In the genomic region with DNA sequence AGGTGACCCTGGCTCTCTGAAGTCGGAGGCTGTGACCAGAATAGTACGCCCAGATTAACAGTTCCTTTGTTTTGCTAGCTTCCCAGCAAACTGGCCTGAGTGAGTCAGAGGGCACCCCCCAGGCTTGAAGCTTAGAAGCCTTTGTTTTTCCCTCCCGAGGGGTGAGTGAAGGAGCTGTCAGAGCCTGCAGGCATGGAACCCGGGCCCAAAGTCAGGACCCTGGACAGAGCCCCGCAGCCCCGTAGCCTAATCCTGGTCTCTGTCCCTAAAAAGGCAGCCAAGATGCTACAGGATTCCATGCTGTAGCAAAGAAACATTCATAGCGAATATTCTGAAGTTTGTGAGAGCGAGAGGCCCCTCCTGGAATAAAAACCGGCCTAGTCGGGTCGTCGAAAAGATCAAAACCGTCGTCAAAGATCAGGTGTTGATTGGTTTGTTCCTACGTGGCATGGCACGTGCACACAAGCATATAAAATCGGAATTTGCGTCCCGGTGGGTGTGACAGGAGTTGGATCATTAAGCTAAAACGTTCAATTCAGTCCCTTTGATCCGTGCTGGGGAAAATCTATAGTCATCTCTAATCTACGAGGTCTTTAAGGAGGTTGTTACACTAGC, we compare ENCODE assay signal across 10 mouse cellular contexts. TPM values are rescaled to one million over a fixed set of nuclear protein-coding genes. Genes with fewer than 3 reads are reported as not detected.
DNase-seq lines count a peak whose midpoint lies in the region; ATAC-seq lines count a peak whose summit lies in the region.
"Had no signal": no experiment of that assay in that cellular context is flagged by ENCODE, and none has a peak within 500 bp of the region (broad histone marks: within the 10 kb centered on the region; RNA-seq: fewer than 3 reads in every experiment).

No protein-coding gene starts in this region.

- DNase-seq in ovary, postnatal 14 days (ENCODE audit: low spot score) = peak; percentile 31
- DNase-seq in ovary, adult 18-20 months (ENCODE audit: low spot score) = no peak
- DNase-seq in embryonic facial prominence, embryonic 14.5 days (ENCODE audit: low spot score) = peak; percentile 65
- peak; percentile 73 for DNase-seq in midbrain, embryonic 10.5 days (ENCODE audit: low spot score)
- peak; percentile 66 for DNase-seq in testis, postnatal 10 days (ENCODE audit: low spot score)
- no peak for DNase-seq in natural killer cell, adult 2 months (ENCODE audit: low spot score in 2 of 2)
- DNase-seq in thymus, postnatal 10 days (ENCODE audit: low spot score in 2 of 2) = no peak

- peaks cover 72% of the 10 kb centered on the region for H3K27me3 ChIP-seq in embryonic facial prominence, embryonic 14.5 days (replicated peaks; ENCODE audit: control insufficient read depth, insufficient read depth, low read length)
- peaks cover 74% of the 10 kb centered on the region for H3K27me3 ChIP-seq in midbrain, embryonic 10.5 days (ENCODE audit: low read depth, poor library complexity, severe bottlenecking)

- H3K4me1 ChIP-seq in embryonic facial prominence, embryonic 14.5 days (ENCODE audit: control insufficient read depth, insufficient read depth, low read length) = peaks cover under 1% of the 10 kb centered on the region; the same call in 1 of the 2 replicates
- peaks cover 56% of the 10 kb centered on the region for H3K4me1 ChIP-seq in midbrain, embryonic 10.5 days

- no peaks in the 10 kb centered on the region for H3K9me3 ChIP-seq in embryonic facial prominence, embryonic 14.5 days (ENCODE audit: control insufficient read depth, low read length)
- no peaks in the 10 kb centered on the region for H3K9me3 ChIP-seq in midbrain, embryonic 10.5 days (replicated peaks)
- H3K9me3 ChIP-seq: limb, embryonic 15.5 days had no signal

- no peak overlapping the region for H3K4me3 ChIP-seq in embryonic facial prominence, embryonic 14.5 days (ENCODE audit: low read depth, low read length)
- H3K4me3 ChIP-seq in midbrain, embryonic 10.5 days = peak overlapping the region; percentile 69
- H3K4me3 ChIP-seq: limb, embryonic 15.5 days had no signal

- WGBS in embryonic facial prominence, embryonic 14.5 days = 3% methylated on average over 22 of the region's 22 CpGs
- 5% methylated on average over 22 of the region's 22 CpGs for WGBS in midbrain, embryonic 10.5 days

- H3K27ac ChIP-seq in embryonic facial prominence, embryonic 14.5 days (replicated peaks; ENCODE audit: low read depth, low read length) = no peak overlapping the region
- H3K27ac ChIP-seq in midbrain, embryonic 10.5 days (replicated peaks) = peak overlapping the region; percentile 82
- H3K27ac ChIP-seq: limb, embryonic 15.5 days had no signal

- ATAC-seq in embryonic facial prominence, embryonic 14.5 days (ENCODE audit: low read depth) = 0 out of 2 replicates have a peak, but pooled peaks have one; percentile 44
- no peak for ATAC-seq in monocyte, adult 5-6 weeks (replicated peaks; ENCODE audit: insufficient number of reproducible peaks, low FRiP score, low TSS enrichment, poor library complexity, severe bottlenecking)

- no peaks in the 10 kb centered on the region for H3K36me3 ChIP-seq in embryonic facial prominence, embryonic 14.5 days (ENCODE audit: control insufficient read depth, insufficient read depth, low read length)
- H3K36me3 ChIP-seq in midbrain, embryonic 10.5 days = no peaks in the 10 kb centered on the region
- H3K36me3 ChIP-seq: limb, embryonic 15.5 days had no signal

- no peak overlapping the region for H3K4me2 ChIP-seq in embryonic facial prominence, embryonic 14.5 days (ENCODE audit: low read depth, low read length)
- H3K4me2 ChIP-seq: limb, embryonic 15.5 days had no signal

- H3K9ac ChIP-seq in embryonic facial prominence, embryonic 14.5 days (ENCODE audit: low read depth, low read length) = no peak overlapping the region
- H3K9ac ChIP-seq: limb, embryonic 15.5 days had no signal

RNA-seq across cellular contexts. Expression of a gene that starts 6.7 kb away (rescaled TPM):
- 0.24 and 0.31 TPM in 2 replicates for polyA plus RNA-seq in embryonic facial prominence, embryonic 14.5 days (2014; fragmentation: Nextera tagmentation; extraction: Ambion mirVana)
- polyA plus RNA-seq in midbrain, embryonic 10.5 days (2016; fragmentation: Nextera tagmentation; extraction: Ambion mirVana) = 10.0 and 13.4 TPM in 2 replicates
- total RNA-seq in monocyte, adult 5-6 weeks (2017) = not detected in 3 replicates
- total RNA-seq: heart, postnatal 14 days had no signal

Comparison
In these comparisons a context has a peak if more than half of its experiments do, and no peak if none do; other contexts are left out.
1. DNase-seq: peak in ovary, postnatal 14 days (single experiment), embryonic facial prominence, embryonic 14.5 days (single experiment), midbrain, embryonic 10.5 days (single experiment) and testis, postnatal 10 days (single experiment); none in ovary, adult 18-20 months (single experiment), natural killer cell, adult 2 months (0 of 2) and thymus, postnatal 10 days (0 of 2).